Mouse (Mus musculus): ENCODE measurements at regions not wholly inside any gene's neighbourhood (a gene's known extent, or its start where the extent isn't known, plus 50 kb on each side); places are given as distances from the start of the nearest gene placed in this dataset.
A peak's percentile ranks its signal among the peaks of the same experiment; 100 is the strongest.

DNA sequence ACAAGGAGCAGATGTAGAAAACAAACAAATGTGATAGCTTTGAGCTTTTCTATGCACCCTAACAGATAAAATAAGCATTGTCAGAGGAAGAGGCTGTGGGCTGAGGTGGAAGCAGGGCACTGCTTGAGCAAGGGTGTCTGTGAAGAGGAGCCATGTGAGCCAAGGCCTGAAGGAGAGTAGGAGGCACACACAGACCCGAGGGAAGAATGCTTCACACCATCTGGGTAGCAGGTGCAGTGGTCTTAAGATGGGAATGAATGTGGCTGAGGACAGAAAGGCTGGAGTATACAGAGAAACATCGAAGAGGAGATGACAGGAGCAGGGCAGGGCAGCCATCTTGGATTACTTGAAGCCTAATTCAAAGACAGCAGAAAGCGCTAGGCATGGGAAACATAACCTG is 123.5 kb downstream of the Zbtb18 start:
- ATAC-seq (ENCODE audit: insufficient number of reproducible peaks, low FRiP score, low TSS enrichment), result no peak

DNA sequence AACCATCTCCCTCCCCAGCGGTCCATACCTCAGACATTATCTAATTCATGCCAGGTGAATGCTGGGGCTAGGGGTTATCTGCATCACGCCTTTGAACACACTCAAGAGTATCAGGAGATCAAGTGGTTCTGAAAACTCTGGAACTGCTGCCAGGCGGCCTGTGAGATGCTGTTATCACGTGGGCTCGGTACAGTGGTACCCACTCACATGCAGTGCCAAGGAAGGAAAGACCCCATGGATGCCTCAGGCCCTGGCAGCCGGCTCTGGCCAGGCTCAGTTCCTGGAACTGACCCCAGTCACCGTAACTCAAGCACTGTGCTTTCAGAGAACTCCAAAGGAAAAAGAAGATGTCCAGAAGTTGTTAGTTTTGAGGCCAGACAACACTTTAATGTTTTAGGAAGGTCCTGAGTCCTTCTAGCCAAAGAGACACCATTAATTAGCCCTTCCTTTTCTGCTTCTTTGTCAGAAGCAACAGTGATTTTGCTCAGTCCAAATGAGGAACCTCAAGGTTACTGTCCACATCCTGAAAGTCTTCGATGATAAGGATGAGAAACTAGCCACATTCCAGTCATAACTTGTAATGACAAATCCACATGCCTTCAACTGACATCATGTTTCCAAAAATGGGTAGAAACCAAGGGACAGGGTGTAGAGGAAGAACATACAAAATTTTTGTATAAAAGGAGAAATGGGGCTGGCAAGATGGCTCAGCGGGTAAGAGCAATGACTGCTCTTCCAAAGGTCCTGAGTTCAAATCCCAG is 126.1 kb downstream of the Zbtb18 start:
- no peak for ATAC-seq (ENCODE audit: insufficient number of reproducible peaks, low FRiP score, low TSS enrichment)

DNA sequence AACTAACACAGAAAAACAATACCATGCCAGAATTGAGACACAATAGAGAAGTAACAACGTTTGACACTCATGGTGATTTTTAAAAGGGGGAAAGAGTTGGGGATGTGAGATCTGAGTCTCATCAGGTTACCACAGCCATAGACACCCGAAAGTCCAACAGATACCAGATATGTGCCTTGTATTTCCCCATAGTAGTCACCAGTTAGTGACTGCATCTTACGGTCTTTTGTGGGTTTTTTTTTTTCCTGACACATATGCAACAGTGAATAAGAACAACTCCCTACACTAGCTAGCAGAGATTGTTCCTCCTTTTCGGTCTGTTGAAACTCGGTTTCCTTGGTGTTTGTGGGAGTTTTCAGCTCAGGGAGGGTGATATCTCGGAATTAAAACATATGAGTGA is 127.4 kb downstream of the Zbtb18 start:
- ATAC-seq (ENCODE audit: insufficient number of reproducible peaks, low FRiP score, low TSS enrichment), result no peak

DNA sequence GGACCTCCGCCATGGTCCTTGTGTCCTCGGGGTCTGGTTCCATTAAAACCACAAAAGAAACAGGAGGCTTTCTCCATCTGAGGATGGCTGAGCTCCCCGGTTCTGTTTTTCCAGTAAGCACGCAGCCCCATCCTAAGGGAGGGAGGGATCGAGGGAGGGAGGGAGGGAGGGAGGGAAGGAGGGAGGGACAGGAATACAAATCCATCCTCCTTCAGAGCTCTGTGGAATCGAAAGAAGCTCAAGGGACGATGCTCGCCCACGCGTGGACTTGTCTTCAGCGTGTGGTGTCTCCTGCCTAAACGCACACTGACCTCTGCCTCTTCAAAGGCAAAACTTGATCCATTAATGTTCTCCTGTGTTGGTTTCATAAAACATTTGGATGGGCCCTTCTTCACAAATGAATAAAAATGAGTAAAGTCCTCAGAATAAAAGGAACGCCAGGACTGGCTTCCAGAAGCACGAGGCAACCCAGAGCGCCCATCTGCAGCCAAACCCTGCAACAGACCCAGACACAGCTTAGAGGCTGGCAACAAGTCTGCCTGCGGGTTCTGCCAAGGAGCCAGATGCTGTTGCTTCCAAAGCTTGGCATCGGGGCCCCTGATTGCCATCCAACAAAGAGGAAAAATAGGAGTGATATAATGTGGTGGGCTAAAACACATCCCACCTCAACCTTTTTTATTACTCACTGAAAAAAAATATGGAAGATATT is 131.0 kb downstream of the Zbtb18 start:
- ATAC-seq (ENCODE audit: insufficient number of reproducible peaks, low FRiP score, low TSS enrichment), result peak; percentile 88

DNA sequence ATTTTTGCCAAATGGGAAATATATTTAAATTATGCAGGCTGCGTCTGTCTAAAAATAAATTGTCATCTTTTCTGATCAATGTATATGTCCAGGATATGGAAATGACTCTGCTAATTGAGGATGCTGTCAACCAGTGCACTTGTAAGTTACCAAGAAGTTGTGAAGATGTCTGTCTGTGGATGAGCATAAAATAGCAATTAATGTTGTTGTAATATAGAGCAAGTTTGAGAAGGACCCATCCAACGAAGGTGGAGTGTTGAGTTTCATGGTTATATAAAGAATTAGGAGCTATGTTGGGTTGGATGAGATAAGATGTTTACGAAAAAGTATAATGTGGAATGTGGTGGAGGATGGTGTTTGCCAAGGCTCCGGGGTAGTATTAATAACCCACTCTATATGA is 131.6 kb downstream of the Zbtb18 start:
- no peak for ATAC-seq (ENCODE audit: insufficient number of reproducible peaks, low FRiP score, low TSS enrichment)

DNA sequence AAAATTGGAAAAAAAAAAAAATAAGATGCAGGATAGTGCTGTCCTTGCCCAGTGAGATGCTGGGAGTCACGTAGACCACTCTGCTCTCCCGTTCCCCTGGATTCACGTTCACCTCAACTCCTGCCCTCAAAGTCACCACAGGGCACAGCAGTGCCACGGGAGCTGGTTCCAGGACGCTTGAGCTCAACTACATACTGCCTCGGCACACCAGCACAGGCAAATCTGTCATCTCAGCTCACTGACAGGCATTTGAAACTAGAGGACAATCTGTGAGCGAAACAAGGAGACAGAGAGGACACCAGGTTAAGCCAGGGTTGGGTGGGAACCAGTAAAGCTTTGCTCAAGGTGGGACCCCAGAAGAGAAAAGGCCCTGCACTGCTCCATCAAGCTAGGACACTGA is 132.2 kb downstream of the Zbtb18 start:
- ATAC-seq (ENCODE audit: insufficient number of reproducible peaks, low FRiP score, low TSS enrichment), result no peak

DNA sequence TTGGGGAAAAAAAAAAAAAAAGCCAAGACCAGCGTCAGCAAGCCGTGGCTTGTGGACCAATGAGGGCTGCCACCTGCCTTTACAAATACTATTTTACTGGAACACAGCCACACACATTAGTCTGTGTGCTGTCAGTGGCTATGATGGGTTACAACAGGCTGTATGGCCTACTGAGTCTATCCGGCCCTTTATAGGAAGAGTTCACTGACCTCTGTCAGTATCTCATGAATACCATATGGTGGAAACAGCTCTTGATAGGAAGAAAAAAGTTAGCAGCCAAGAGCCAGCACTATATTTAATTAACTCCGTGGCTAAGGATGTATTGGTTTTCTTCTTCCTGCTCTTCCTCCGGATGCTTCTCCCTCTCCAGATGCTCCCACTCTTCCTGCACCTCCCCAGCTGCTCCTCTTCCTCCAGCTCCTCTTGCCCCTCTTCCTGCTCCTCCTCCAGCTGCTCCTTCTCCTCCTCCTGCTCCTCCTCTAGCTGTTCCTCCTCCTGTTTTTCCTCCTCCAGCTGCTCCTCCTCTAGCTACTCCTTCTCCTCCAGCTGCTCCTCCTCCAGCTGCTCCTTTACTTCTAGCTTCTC is 142.2 kb downstream of the Zbtb18 start:
- ATAC-seq (ENCODE audit: insufficient number of reproducible peaks, low FRiP score, low TSS enrichment), result no peak

DNA sequence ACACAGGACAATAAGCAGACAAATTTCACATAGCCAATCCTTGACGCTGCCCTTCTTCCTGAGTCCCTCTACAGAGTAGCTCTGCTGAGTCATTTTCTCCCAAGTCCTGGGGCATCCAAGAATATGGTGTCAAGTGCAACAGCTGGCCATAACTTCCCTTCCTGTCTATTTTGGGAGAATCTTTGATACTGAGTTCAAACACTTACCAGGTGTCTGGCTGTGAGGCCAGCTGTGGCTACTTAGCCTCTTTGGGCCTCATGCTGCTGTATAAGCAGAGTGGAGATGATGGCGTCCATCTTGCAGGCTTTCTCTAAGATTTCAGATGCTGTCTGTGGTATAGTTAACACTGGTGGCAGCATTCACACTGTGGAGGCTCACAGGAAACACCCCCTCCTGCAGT is 143.2 kb downstream of the Zbtb18 start:
- no peak for ATAC-seq (ENCODE audit: insufficient number of reproducible peaks, low FRiP score, low TSS enrichment)

DNA sequence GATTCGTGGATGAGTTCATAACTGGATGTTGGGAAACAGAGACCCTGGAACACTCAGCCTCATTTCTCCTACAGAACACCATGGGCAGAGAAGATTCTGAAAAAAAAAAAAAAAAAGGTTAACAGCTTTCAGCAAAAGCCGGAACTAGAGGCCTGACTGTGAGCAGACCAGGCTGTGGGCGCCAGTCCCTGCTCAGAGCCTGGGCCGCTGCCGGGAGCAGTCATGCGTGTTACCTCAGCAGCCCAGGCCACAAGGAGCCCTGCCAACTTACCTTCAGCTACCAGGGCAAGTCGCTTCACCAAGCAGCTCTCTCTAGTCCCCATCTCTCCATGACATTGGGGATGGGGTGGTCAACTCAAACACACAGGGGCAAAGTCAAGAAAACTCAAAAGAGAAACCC is 140.6 kb upstream of the 1700016C15Rik start:
- ATAC-seq (ENCODE audit: insufficient number of reproducible peaks, low FRiP score, low TSS enrichment), result peak; percentile 54

DNA sequence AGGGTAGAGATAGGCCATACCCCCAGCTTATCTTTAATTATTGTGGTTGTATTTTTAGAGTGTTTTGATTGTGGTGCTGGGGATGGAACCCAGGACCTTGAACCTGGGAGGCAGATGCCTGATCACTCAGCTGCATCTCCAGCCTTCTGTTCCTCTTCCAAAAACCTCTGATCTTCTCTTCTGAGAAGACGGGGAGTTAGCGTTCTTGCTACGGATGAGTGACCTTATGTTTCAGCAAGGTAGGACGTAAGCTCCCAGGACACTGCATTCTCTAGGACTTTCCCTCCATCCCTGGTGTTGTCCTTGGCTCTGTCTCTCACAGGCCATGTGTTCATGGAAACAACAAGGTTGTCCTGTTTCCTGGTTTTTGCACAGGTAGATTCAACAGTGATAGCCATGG is 140.0 kb upstream of the 1700016C15Rik start:
- no peak for ATAC-seq (ENCODE audit: insufficient number of reproducible peaks, low FRiP score, low TSS enrichment)

DNA sequence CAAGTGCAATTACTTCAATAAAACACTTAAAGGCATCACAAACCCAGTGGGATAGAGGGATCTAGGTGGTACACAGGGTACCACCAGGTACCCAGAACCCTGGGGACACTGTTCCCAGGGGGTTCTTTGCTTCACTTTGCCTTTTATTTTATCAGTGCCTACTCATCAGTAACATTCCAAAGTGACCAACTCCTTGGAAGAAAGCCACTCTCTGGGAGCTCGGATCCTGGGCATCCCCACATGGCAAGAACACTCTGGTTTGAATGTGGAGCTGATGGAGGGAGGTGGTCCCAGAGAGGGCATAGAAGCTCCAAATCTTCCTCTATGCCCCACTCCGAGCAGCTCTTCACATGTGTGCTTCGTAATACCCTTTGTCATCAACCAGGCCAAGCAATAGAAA is 137.9 kb upstream of the 1700016C15Rik start:
- ATAC-seq (ENCODE audit: insufficient number of reproducible peaks, low FRiP score, low TSS enrichment), result no peak; the same call in 1 of the 2 replicates

DNA sequence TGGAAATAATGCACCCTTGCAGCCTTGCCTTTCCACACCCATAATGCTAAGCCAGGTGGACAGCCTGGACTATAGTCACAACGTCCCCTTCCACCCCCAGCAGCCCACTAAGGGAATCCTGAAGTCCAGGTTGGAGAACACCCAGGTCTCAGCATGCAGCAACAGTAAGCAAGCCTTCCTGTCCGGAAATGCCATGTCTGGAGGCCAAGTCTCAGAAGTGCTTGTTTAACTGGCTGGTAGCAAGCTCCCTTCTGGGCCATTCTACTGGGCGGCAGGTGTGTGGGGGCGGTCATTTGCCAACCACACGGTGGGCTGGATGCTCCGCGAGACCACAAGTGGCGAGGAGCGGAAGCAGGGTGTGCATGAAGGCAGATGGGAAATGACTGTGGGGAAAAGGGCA is 137.3 kb upstream of the 1700016C15Rik start:
- ATAC-seq (ENCODE audit: insufficient number of reproducible peaks, low FRiP score, low TSS enrichment), result peak; percentile 79

DNA sequence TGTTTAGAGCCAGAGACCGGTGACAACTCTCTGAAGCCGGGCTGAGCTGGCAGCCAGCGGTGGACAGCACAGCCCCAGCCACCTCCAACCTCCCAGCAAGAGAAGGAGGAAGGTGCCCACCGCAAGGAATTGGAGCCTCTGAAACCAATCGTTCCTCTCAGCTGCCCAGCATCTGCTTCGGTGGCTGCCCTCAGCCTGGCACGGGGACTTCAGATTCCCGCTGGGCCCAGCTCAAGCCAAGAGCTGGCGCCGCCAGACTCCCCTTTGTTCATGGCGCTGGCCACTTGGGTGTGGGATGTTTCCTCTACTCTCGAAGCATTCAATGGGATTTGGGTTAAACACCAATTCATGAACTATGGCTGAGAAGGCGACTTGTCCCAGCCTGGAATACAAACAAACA is 135.3 kb upstream of the 1700016C15Rik start:
- no peak for ATAC-seq (ENCODE audit: insufficient number of reproducible peaks, low FRiP score, low TSS enrichment)

DNA sequence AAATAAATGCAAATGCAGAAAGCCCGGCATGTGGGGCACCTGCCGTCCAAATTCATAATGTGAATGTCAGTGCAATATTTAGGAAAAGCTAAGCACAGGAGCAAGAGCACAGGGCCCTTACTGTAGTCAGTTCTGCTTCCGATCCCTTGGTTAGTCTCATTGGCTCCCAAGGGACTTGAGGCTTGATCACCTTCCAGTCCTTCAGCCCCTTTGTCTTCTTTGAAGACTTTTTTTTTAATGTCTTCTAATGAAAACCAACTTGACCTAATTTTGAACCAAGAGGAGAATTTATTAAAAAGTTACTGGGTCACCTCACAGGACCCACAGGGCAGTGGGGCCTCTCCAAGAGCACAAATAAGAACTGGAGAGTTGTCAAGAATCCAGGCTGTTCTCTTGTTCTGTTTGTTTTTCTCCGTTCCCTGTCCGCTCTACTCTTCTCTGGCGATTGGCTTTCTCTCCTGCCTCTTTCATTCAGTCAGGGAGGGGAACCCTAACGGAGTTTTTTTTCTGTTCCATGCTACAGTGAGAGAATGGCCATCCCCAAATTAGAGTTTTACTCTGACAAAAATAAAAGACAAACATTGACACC is 134.2 kb upstream of the 1700016C15Rik start:
- no peak for ATAC-seq (ENCODE audit: insufficient number of reproducible peaks, low FRiP score, low TSS enrichment)

DNA sequence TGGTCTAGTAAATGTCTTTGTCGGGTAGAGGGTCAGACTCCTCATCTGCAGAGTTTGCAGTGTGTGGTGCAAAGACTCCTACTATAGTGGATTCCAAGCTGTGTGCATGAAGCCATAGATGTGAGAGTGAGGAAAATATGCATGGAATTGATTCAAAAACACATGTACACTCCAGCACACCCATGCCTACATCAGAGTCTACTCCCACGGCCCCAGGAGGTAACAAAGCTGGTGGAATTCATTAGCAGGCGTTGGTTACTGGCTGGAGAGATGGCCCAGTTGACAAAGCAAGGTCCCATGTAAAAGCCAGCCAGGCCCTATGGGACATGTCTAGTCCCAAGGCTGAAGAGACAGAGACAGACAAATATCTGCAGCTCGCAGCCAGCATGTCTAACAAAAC is 132.6 kb upstream of the 1700016C15Rik start:
- ATAC-seq (ENCODE audit: insufficient number of reproducible peaks, low FRiP score, low TSS enrichment), result no peak

DNA sequence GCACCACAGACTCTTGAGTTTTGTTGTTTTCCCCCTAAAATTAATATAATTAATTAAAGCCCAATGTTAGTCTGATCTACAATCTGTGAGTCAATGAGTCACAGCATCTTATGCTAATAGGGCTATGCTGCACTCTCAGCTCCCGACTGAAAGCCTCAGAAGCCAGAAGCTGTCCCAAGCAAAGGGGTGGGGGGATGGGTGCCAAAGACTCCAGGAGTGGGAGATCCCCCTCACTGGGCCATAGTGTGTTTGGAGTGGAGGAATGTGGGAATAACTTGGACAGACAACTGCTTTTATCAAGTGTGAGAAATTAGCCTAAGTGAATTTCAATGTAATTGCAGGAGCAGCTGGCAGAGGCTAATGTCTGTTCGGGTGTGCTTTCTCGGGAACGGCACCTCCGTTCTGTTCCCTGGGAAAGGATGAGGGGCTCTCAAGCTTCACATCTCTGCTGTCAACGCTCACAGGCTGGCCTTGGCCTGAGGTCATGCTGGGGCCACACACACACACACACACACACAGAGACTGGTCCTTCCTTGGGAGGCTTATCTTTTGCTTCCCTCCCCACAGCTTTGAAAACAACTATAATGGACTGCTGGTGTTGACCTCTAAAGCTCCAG is 124.2 kb upstream of the 1700016C15Rik start:
- no peak for ATAC-seq (ENCODE audit: insufficient number of reproducible peaks, low FRiP score, low TSS enrichment)

DNA sequence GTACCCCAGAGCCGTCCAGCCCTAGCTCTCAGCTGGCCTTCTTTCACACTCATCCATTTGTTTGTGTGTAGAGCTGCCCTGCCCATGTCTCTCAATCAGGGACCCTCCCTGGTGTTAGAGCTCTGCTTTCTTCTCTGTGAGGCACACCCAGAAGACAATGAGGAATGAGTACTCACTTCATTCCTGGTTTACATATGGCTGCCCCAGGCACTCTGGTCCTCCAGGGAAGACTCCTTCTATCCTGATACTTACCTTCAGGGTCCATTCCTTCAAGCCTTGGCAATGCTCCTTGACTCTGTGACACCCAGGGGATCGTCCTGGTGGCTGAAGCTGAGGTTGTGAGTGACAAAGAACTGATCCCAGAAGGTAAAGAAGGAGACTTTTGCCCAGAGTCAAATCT is 122.0 kb upstream of the 1700016C15Rik start:
- no peak for ATAC-seq (ENCODE audit: insufficient number of reproducible peaks, low FRiP score, low TSS enrichment)

DNA sequence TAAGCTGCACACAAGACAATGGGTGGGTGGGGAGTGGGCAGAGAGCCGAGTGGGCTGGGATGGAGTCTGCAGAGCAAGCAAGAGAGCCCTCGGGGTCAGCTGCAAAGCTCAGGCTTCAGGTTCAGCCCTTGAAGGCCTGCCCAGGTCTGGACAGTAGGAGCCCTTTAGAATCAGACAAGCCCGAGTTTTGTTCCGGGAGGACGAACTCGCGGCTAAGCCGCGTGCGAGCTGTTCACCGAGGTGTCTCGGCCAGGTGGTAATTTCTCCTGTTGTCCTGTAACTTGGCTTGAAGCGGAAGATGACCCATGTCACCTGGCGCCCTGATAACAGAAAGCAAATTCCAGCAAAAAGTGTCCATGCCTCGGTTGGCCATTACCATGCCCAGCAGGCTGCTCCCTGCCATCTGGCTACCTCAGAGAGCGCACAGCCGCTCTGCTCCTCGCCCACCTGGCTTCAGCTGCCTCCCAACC is 121.0 kb upstream of the 1700016C15Rik start:
- ATAC-seq (ENCODE audit: insufficient number of reproducible peaks, low FRiP score, low TSS enrichment), result peak; percentile 90

DNA sequence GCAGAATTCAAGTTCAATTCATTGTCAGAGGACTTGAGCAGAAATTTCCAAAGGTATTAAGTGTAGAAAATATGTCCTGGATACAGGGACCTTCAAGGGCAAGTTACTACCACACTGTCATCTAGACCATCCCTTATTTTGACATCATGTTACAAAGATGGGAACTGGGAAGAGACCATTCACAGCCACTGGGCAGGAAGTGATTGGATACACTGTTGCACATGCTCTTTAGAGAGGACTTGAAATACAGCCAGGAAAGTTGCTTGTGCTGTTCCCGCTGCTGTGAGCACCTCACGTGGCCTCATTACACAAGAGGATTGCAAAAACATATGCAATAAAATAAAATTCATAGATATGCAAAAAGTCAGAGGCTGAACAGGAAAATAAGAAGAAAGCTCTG is 120.4 kb upstream of the 1700016C15Rik start:
- ATAC-seq (ENCODE audit: insufficient number of reproducible peaks, low FRiP score, low TSS enrichment), result no peak

DNA sequence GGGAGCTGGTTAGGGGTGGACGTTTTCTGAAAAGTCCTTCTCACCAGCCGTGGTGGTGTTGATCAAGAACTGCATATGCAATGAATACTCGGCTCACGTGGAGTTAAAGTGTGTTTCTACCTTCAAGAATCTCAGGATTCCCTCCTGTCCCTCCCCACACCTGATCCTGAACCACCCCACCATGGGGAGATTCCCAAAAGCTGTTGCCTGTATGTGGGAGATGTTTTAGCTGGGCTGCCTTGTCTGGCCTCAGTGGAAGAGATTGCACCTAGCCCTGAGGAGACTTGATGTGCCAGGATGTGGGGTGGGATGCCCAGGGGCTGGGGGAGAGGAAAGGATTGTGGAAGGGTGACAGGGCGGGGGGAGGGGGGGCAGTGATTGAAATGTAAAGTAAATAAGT is 119.9 kb upstream of the 1700016C15Rik start:
- no peak for ATAC-seq (ENCODE audit: insufficient number of reproducible peaks, low FRiP score, low TSS enrichment)

DNA sequence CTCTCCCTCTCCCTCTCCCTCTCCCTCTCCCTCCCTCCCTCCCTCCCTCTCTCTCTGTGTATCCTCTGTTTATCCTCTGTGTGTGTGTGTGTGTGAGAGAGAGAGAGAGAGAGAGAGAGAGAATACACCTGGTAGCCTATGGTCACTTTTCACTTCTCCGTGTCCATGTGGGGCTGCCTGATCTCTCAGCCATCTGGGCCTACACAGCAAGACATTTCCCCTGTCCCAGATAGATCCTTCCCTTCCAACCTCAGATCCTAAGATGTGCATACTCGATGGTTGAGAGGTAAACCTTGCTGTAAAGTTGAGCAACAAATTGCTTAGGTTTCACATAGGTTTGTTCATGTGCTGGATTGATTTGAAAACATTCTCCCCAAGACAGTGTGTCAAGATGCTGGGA is 119.5 kb upstream of the 1700016C15Rik start:
- no peak for ATAC-seq (ENCODE audit: insufficient number of reproducible peaks, low FRiP score, low TSS enrichment)
